Mouse (Mus musculus) heart, adult 11 months (tissue): Measurements from ENCODE around the gene Mars.
"Not testable (repeated sequence)": the region's sequence is repeated elsewhere in the genome, so short reads cannot be mapped to it uniquely, and the experiment has no call there.

Source experiments
- DNase-seq: peaks from one replicate; pipeline ENCODE4 v3.0.0; 2022

Mars gene

DNA sequence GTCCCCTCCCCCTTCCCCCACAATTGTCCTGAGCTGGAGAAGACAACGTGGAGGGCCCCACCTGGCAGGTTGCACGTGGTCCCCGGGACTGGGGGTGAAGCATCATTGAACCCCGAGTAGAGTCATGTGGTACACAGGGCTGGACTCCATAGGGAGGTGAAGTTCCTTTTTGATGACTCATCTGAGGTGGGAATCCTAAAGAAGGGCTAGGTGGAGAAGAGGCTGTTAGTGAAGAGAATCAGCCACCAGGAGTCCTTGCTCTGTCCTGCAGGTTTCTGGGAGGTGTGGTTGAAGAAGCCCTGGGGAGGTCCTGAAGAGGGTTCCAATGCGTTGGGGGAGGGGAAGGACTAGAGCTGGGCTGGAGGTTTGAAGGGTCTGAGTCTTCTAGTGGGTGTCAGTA is 25.4 kb upstream of the Mars start:
- DNase-seq = no peak

DNA sequence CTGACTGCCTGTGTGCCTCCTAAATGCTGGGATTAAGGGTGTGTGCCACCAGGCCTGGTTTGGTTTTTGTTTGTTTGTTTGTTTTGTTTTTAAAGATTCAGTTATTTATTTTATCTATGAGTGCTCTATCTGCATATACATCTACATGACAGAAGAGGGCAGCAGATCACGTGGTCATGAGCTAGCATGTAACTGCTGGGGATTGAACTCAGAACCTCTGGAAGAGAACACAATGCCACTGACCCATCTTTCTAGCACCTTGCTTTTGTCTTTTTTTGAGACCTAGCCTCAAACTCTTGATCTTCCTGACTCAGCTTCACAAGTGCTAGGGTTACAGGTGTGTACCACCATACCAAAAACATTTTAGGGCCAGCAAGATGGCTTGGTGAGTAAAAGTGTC is 23.7 kb upstream of the Mars start:
- no peak for DNase-seq

DNA sequence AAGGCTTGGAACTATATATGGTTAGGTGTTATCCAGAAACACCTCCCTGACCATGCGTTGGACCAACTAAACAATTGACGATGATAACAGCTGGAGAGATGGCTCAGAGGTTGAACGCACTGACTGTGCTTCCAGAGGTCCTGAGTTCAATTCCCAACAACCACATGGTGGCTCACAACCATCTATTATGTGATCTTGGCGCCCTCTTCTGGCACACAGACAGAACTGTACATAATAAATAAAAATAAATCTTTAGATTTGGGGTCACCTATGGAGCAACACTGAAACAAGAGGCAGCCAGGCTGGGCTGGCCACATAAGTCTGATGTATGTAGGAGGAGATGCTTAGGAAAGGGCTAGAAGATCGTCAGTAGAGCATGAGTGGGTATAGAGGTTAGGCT is 21.6 kb upstream of the Mars start:
- no peak for DNase-seq

DNA sequence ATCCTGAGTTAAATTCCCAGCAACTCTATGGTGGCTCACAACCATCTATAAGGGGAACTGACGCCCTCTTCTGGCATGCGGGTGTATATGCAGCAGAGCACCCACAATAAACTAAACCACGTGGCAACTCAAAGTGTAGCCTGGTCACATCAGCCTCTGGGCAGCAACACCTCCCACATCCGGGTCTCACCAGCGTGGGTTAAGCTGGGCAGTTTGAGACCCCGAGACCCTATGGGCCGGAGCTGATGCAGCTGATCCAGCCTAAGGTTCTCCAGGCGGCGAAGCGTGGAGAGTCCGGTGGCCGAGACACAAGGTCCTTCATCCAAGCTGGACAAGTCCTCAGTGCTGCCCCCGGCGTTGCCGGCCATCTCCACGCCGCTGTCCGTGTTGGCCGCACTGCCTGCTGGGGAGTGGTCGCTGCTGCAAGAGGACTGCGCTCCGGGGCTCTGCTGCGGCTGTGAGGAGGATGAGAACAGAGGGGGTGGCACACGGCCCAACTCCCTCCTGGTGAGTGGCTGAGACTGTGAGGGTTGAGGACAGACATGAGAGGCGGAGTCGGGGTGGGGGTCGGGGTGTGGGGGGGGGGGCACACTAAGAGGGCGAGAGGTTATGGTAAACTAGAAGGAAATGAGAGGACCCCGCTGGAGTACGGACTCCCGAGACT is 20.8 kb upstream of the Mars start:
- no peak for DNase-seq

DNA sequence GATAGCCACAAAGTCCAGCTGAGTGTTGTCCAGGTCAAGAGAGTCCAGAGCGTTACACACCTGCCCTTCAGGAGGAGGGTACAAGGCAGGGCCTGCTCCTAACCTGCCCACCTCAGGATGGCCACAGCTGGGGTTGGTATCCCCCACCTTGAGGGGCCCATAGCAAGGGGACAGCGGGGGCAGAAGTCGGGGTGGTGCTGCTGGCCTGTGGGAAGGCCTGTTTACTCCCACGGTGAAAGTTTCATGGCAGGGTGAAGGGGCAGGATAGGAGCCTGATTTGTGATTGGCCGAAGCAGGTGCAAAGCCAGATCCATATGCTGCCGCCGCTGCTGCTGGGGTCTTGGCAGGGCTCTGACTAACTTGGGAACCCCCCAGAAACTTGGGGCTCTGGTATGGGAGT is 18.6 kb upstream of the Mars start:
- peak; percentile 92 for DNase-seq

DNA sequence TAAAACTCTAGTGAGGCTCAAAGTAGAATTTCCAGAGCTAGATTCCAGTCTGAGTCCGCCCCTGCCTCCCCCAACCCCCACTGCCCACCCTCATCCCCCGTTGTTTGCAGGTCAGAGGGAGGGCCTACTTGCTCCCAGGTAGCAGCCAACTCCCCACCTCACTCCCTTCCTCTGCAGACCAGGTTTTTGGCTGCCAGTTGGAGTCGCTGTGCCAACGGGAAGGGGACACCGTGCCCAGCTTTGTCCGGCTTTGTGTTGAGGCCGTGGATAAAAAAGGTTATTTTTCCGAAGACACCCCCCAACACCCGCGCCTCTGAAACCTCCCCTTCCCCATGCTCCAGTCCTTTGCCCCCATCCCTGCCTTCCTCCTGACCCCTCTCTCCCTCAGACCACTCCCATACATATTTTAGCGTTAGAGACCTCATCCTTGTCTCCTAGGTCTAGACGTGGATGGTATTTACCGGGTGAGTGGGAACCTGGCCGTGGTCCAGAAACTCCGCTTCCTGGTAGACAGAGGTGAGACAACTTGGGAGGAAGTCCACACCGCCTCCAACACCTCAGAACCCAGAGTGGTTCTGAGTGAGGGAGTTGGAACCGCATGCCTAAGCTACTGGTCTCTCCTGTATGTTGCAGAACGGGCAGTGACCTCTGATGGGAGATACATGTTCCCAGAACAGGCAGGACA is 16.0 kb upstream of the Mars start:
- no peak for DNase-seq

DNA sequence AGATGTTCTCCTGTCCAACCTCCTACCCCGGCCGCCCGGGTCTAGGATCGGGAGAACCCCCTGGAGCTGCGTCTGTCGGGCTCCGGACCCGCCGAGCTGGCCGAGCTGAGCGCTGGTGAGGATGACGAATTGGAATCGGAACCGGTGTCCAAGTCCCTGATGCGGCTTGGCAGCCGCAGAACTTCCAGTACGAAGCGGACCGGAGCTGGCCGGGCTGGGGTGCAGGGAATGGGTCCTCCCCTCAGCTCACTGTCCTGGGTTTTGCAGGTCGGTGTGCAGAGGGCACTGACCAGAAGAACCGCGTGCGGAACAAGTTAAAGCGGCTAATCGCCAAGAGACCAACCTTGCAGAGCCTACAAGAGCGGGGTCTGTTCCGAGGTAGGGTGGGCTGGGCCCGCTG is 15.2 kb upstream of the Mars start:
- DNase-seq = peak; percentile 95

DNA sequence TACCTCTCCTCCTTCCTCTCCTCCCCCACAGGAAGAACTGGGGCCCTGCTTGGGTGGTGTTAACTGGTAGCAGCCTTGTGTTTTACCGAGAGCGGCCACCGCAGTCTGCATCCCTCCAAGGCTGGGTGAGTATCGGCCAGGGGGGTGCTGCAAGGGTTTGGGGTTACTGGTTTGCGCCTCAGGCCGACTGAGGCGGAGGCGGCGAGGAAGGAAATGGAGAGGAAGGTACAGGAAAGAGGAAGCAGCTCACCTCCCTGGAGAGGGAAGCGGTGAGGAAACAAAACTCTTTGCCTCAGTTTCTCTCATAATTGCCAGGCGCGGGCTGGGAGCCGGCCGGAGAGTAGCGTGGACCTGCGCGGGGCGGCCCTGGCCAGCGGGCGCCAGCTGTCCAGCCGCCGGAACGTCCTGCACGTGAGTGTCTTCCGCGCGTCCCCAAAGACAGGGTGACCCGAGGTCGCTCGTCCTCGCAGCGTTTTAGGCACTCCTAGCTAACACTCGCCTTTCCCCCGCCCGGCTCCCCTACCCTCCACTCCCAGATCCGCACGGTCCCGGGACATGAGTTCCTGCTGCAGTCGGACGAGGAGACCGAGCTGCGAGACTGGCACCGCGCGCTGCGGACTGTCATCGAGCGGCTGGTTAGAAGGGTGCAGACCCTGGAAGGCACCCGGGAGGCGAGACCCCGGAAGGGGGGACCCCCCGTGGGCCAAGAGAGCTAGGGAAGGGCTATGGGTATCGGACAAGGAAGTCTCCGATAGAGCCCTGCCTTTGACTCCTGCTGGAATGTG is 14.6 kb upstream of the Mars start:
- DNase-seq = peak; percentile 93

DNA sequence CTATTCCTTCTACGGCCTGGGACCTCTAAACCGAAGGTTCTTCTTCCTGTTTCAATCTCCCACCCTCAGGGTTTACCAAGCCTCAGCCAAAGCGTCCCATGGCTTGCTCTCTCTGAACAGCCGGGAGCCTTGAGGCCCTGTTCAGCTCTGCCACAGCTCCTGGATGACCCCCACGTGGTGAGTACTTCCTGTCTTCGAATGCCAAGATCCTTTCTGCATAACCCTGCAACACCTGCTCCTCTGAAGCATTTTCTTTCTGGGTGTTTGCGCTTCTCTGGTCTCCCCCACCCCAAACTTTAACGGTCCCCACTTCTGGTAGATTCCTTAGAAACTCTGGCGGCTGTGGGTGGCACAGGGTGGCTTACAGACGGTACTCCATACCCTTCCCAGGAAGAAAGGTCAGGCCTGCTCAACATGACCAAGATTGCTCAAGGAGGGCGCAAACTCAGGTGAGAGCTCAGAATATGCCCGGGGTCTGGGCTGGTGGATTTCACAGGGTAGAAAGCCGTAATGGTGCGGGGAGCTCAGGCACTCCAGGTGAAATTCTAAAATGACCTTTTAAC is 13.9 kb upstream of the Mars start:
- DNase-seq = no peak

DNA sequence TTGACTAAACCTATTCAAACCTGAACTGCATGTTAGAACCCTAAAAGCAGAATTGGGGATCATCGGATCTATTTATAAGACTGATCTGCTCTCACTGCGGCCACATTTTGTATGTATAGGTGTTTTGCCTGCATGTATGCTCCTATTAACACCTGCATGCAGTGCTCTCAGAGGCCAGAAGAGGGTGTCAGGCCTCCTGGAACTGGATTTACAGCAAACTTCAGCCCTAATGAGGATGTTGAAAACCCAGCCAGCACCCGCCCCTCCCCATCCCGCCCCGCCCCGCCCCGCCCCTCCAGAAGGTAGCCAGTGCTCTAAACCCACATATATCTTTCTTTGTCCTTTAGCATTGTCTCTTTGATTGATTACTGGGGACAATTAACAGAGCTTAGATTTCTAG is 12.9 kb upstream of the Mars start:
- peak; percentile 94 for DNase-seq

DNA sequence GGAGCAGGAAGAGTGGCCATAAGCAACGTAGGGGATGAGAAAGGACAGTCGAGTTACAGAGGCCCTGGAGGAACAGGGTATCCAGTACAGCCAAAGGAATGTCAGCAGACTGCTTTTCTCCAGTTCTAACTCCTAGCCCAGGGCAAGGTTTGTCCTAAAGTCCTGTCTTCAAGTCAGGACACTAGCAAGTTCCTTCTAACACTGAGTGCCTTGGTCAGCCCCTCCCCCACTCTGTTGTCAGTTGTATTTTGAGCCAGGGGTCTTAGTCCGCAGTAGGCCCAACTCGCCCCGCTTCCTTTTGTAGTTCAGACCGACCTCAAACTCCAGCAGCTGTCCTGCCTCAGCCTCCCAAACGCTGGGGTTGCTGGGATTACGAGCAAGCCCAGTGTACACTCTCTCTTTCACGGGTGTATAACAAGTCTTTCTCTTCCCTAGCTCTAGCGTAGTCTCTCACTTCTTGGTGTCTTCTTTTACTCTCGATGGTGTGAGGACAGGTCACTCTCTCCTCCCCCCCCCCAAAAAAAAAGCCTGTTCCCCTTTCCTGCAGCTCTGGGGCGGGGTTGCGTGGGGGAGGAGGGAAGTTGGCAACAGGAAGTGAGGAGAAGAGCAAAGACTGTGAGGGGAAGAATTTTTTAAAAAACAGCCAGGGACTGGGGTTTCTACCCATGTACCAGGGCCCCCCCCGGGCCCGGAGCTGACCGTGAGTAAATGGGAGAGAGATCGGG is 11.7 kb upstream of the Mars start:
- DNase-seq = peak; percentile 95

DNA sequence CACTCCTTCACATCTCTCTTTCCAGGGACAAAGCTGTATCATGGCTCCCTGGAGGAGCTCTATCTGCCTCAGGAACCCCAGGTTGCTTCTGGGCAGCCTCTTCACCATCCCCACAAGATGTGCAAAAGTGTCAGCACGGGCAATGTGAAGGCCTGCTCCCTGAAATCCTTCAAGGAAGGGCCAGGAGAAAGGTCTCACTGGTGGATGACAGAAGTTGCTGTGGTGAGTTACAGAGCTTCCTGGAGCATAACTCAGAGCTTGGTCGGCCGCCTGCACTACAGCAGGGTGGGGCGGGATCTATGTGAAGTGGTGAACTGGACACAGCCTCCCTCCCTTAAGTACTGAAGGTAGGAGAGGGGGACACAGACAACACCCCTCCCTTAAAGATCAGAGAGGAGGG is 11.1 kb upstream of the Mars start:
- DNase-seq = no peak

DNA sequence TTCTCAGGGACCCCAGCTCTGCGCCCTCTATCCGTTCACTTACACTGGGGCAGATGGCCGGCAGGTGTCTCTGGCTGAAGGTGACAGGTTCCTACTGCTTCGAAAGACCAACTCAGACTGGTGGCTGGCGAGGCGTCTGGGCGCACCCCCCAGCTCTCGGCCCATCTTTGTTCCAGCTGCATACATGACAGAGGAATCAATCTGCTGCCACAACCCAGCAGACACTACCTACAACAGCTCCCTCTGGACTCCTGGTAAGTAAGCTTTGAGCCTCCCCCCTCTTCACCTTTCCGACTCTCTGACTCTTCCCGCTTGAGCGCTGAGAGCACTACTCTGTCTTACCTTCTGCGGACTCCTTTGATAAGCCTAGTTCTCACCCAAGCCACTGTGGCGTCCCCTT is 10.6 kb upstream of the Mars start:
- DNase-seq = no peak

DNA sequence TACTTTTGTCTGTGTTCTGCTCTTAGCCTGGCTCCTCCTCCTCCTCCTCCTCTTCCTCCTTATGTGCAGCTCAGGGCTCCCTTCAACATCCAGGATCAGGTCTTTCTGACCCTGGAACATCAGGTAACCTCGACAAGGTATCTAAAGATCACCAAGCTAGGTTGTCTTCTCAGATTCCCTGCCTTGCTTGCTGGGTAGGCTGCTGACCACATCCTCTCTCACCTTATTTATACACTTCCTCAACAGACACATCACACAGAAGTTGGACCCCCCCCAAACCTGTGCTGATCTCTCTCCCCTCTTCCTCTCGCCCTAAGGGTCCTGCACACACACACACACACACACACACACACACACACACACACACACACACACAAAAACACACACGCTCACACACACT is 10.0 kb upstream of the Mars start, which contains the start of gene Arhgap9:
Gene Arhgap9 (plus strand): TSS at position 344 of the 400 bp plus-strand sequence.
- DNase-seq = no peak

DNA sequence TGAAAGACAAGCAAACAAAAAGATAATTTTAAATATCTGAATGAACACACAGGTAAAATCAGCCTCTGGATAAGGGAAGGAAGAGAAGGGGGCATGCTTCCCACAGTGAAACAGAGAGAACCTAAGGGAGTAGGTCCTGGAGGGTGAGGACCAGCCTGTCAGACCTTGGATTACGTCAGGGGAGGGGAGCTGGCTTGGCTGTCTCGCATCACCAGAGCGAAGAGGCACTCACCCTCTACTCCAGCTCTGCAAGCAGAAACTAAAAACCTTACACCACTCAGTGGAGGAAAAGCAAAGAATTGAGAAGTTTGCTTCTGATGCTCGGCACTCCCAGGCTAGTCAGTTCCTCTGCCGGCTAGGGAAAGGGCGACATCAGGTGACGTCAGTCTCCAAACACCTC is 8.4 kb upstream of the Mars start:
- DNase-seq = no peak

DNA sequence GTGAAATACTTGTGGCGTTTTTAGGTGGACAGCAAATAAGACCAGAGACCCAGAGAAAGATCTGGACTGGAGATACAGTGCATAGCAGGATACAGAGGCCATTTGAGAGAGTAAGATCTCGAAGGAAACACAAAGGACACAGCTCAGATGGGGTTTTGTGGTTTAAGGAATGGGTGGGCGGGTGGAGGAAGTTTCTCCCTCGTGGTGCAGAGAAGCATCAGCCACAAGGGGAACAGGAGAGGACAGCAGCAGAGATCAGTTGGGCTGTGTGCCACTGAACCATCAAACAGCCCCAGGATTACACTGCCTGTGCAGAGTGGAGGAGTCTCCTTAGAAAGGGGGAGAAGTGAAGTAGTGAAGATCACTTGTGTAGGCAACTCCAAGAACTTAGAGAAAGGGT is 6.4 kb upstream of the Mars start:
- DNase-seq = no peak

DNA sequence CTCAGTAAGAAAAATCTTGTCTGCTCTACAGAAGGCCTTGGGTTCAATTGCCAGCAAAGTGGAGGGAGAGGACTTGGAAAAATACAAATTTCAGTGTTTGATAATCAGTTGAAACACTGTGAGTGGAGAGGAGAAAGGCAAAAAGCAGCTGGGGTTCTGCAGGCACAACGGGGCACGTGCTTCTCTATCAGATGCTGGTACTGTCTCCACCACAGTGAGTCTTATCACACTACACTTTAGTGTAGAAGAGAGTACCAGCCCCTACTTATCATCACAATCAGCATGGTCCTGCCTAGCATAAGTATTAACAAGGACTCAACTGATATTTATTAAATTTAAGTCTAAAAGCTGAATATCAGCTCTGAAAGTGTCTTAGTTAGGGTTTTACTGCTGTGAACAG is 5.7 kb upstream of the Mars start:
- DNase-seq = no peak

DNA sequence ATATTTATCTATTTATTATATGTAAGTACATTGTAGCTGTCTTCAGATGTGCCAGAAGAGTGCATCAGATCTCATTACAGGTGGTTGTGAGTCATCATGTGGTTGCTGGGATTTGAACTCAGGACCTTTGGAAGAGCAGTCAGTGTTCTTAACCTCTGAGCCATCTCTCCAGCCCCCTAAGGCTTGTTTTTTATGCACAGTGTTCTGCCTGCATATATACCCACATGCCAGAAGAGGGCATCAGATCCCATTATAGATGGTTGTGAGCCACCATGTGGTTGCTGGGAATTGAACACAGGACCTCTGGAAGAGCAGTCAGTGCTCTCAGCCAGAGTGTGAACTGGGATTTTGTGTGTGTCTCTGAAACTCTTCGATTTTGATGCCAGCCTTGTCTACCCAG is 3.4 kb upstream of the Mars start:
- not testable (repeated sequence) for DNase-seq

DNA sequence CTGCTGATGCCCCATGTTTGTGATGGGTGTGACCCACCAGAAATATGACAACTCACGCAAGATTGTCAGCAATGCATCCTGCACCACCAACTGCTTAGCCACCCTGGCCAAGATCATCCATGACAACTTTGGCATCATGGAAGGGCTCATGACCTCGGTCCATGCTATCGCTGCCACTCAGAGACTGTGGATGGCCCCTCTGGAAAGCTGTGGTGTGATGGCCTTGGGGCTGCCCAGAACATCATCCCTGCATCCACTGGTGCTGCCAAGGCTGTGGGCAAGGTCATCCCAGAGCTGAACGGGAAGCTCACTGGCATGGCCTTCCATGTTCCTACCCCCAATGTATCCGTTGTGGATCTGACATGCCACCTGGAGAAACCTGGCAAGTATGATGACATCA is 1.9 kb upstream of the Mars start:
- peak; percentile 92 for DNase-seq

DNA sequence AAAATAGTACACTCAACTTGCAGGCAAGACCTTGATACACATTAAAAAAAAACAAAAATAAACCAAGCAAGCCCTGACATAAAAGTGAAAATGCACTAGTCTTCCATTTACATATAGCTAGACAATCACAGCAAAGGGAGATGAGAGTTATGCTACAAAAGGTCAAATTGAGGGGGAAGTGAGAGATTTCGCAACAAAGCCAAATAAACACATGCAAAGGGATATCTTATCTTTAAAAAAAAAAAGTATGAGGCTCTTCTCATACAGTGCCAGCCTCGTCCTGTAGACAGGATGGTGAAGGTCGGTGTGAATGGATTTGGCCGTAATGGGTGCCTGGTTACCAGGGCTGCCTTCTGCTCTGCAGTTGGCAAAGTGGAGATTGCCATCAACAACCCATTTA is 1.3 kb upstream of the Mars start:
- DNase-seq = no peak

DNA sequence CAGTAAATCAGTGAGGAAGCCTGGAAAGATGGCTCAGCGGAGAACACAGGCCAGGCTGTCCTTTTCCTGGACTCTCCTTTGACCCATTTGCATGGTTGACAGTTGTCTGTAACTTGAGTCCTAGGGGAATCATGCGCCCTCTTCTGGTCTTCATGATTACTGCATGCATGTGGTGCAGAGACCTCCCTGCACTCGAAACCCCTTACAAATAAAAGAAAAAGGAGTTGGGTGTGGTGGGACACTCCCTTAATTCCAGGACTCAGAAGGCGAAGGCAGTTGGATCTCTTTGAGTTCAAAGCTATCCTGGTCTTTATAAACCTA is 730 bp upstream of the Mars start:
- DNase-seq = peak; percentile 97

DNA sequence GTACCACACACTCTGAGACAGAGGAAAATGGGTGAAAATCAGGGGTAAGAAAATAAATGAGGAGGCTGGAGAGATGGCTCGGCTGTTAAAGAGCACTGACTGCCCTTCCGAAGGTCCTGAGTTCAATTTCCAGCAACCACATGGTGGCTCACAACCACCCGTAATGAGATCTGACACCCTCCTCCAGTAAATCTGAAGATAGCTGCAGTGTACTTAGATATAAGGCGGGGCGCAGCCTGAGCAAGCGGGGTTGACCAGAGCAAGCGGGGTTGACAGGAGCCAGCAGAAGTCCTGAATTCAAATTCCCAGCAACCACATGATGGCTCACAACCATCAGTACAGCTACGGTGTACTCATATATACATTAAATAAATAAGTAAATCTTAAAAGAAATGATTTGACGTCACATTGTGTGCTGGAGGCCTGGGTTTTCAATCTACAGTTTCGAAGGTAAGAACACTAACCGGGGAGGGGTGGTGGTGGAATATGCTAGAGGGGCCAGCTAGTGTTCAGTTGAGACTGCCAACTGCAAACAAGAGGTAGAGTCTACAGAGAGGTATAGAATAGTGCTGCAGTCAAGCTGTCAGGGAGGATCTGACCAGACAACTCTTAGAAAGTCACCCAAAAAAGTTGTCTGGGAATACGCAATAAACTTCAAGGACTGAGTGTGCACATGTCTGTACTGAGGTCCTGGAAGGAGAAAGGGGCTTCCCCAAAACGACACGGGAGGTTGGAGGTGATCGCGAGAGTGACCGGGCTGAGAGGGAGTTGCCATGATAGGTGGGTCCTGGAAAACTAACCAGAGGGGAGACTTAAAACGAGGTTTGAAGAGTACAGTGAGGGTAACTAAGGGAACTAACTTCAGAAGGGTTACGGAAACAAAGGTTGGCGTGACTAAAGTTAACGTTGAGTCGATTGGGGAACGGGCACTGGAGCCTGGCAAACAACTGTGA is 787 bp downstream of the Mars start:
- DNase-seq = no peak
